Mouse (Mus musculus): ENCODE results near the gene Eid3.

Eid3 gene

GRCm38 (mm10) chr10:82910198-82910597 is 43.8 kb downstream of the Eid3 start:
- DNase-seq (ENCODE audit: low spot score in 2 of 2), result no peak

GRCm38 (mm10) chr10:82913238-82913637 is 46.8 kb downstream of the Eid3 start:
- DNase-seq (ENCODE audit: low spot score in 2 of 2), result no peak

GRCm38 (mm10) chr10:82913772-82914171 is 47.3 kb downstream of the Eid3 start:
- no peak for DNase-seq (ENCODE audit: low spot score in 2 of 2)

Measured in frontal cortex, postnatal 25 days (tissue).